Mouse (Mus musculus): Measurements from ENCODE around the gene Gm13057. TPM values are rescaled to one million over a fixed set of nuclear protein-coding genes. Genes with fewer than 3 reads are reported as not detected.
"Not testable (repeated sequence)": the region's sequence is repeated elsewhere in the genome, so short reads cannot be mapped to it uniquely, and the experiment has no call there.

The Gm13057 gene
- total RNA-seq (2021), result not detected

DNA sequence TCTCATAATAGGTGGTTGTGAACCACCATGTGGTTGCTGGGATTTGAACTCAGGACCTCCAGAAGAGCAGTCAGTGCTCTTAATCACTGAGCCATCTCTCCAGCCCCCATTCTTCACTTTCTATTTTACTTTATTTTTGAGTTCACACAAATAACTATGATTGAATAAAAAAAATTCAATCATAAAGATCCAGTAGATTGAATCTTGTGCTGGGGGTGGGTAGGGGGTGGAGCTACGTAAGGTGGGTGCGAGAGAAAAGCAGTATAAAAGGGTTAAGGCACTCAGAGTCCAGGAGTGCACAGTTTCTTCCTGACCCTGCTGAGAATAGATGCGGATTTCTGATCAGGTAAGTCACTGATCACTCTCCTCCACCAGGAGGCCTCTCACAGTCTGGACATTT is at the start of gene Gm13057, which contains the start of gene BC080695:
Gene Gm13057, plus strand, starts transcription at position 310 of the 400 bp plus-strand sequence.
Gene BC080695, plus strand, starts transcription at position 301 of the 400 bp plus-strand sequence.
- intact Hi-C loops (cut with DNase I); DNase-seq: not testable (repeated sequence)

DNA sequence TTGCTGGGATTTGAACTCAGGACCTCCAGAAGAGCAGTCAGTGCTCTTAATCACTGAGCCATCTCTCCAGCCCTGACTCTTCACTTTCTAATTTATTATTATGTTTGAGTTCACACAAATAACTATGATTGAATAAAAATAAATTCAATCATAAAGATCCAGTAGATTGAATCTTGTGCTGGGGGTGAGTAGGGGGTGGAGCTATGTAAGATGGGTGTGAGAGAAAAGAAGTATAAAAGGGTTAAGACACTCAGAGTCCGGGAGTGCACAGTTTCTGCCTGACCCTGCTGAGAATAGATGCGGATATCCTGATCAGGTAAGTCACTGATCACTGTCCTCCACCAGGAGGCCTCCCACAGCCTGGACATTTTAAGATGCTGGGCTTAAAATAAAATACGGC is 40.5 kb upstream of the Gm13057 start, which contains the start of gene Gm13043:
Gene Gm13043, plus strand, starts transcription at position 301 of the 400 bp plus-strand sequence.
- intact Hi-C loops (cut with DNase I), result no loop called here

DNA sequence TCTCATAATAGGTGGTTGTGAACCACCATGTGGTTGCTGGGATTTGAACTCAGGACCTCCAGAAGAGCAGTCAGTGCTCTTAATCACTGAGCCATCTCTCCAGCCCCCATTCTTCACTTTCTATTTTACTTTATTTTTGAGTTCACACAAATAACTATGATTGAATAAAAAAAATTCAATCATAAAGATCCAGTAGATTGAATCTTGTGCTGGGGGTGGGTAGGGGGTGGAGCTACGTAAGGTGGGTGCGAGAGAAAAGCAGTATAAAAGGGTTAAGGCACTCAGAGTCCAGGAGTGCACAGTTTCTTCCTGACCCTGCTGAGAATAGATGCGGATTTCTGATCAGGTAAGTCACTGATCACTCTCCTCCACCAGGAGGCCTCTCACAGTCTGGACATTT is 15.9 kb upstream of the Gm13057 start, which contains the start of gene Gm13040:
Gene Gm13040, plus strand, starts transcription at position 301 of the 400 bp plus-strand sequence.
- intact Hi-C loops (cut with DNase I); DNase-seq: not testable (repeated sequence)

More for the DNA sequence above, 40.5 kb upstream of the Gm13057 start, which contains the start of gene Gm13043:
- DNase-seq, result no peak

Other genes starting within 250 kb of the Gm13057 start
- under 1 TPM in 1 of 2 experiments, not detected in 1; 0.14 TPM for gene Lrrc38, start 202.0 kb upstream of the Gm13057 start, total RNA-seq (2021)
- gene Pramel1, start 157.3 kb upstream of the Gm13057 start, total RNA-seq (2021), result not detected
- 10 to 100 TPM in 1 of 2 experiments, 1 to 10 TPM in 1; 9.9 to 11.5 TPM for gene Pramef8, start 139.3 kb upstream of the Gm13057 start, total RNA-seq (2021)
- gene Oog4, start 101.4 kb upstream of the Gm13057 start, total RNA-seq (2021), result not detected
- gene Gm13043, start 40.4 kb upstream of the Gm13057 start, total RNA-seq (2021), result not detected
- gene Gm13040, start 15.8 kb upstream of the Gm13057 start, total RNA-seq (2021), result not detected
- not detected for gene BC080695, start within 50 bp of the Gm13057 start, total RNA-seq (2021)
- gene Gm13083, start 63.3 kb downstream of the Gm13057 start, total RNA-seq (2021), result not detected
- gene Gm13088, start 105.5 kb downstream of the Gm13057 start, total RNA-seq (2021), result not detected
- gene Gm13089, start 151.0 kb downstream of the Gm13057 start, total RNA-seq (2021), result not detected
- gene Gm13078, start 167.7 kb downstream of the Gm13057 start, total RNA-seq (2021), result not detected
- gene Gm13023, start 237.6 kb downstream of the Gm13057 start, total RNA-seq (2021), result not detected

All from heart, postnatal 36 days (tissue).